Mouse (Mus musculus) WW6 (cell line): ENCODE results near the gene Reln.

Experiments used
- DNase-seq: peaks from one replicate; pipeline ENCODE4 v3.0.0-alpha.2; 2013; ENCODE audit warnings: low read depth, low spot score

Gene Reln

GRCm38 (mm10) chr5:22344556-22344975 is at the start of gene Reln:
Reln (minus strand) TSS chr5:22344702.
- DNase-seq = no peak

GRCm38 (mm10) chr5:22388502-22388901 is 44.0 kb upstream of the Reln start:
- DNase-seq = no peak

GRCm38 (mm10) chr5:22360510-22360909 is 16.0 kb upstream of the Reln start:
- no peak for DNase-seq

GRCm38 (mm10) chr5:22348412-22348811 is 3.9 kb upstream of the Reln start:
- no peak for DNase-seq

GRCm38 (mm10) chr5:22347732-22348131 is 3.2 kb upstream of the Reln start:
- DNase-seq = no peak

- no peak for DNase-seq
These were observed 1.6 kb upstream of the Reln start for GRCm38 (mm10) chr5:22345894-22346635.

GRCm38 (mm10) chr5:22344976-22345651 is 612 bp upstream of the Reln start:
- no peak for DNase-seq

- no peak for DNase-seq
These were observed 503 bp downstream of the Reln start for GRCm38 (mm10) chr5:22343843-22344555.

- no peak for DNase-seq
These were observed 1.0 kb downstream of the Reln start for GRCm38 (mm10) chr5:22343536-22343842.

- DNase-seq = no peak
These were observed 2.0 kb downstream of the Reln start for GRCm38 (mm10) chr5:22342461-22342860.

- DNase-seq = no peak
These were observed 3.5 kb downstream of the Reln start for GRCm38 (mm10) chr5:22340991-22341390.

GRCm38 (mm10) chr5:22335408-22335807 is 9.1 kb downstream of the Reln start:
- DNase-seq = no peak

GRCm38 (mm10) chr5:22330802-22331201 is 13.7 kb downstream of the Reln start:
- DNase-seq = no peak

- DNase-seq = no peak
These were observed 15.8 kb downstream of the Reln start for GRCm38 (mm10) chr5:22328431-22329359.

- DNase-seq = no peak
These were observed 17.3 kb downstream of the Reln start for GRCm38 (mm10) chr5:22327170-22327569.

- no peak for DNase-seq
These were observed 20.7 kb downstream of the Reln start for GRCm38 (mm10) chr5:22323801-22324200.

GRCm38 (mm10) chr5:22317807-22318206 is 26.7 kb downstream of the Reln start:
- DNase-seq = no peak

GRCm38 (mm10) chr5:22316471-22316870 is 28.0 kb downstream of the Reln start:
- DNase-seq = no peak

- no peak for DNase-seq
These were observed 28.5 kb downstream of the Reln start for GRCm38 (mm10) chr5:22315990-22316389.

GRCm38 (mm10) chr5:22312995-22313394 is 31.5 kb downstream of the Reln start:
- DNase-seq = no peak

- DNase-seq = no peak
These were observed 33.5 kb downstream of the Reln start for GRCm38 (mm10) chr5:22311046-22311445.

GRCm38 (mm10) chr5:22309001-22309400 is 35.5 kb downstream of the Reln start:
- peak; percentile 18 for DNase-seq
